24 mouse cellular contexts compared by ENCODE assay signal in the genomic region with DNA sequence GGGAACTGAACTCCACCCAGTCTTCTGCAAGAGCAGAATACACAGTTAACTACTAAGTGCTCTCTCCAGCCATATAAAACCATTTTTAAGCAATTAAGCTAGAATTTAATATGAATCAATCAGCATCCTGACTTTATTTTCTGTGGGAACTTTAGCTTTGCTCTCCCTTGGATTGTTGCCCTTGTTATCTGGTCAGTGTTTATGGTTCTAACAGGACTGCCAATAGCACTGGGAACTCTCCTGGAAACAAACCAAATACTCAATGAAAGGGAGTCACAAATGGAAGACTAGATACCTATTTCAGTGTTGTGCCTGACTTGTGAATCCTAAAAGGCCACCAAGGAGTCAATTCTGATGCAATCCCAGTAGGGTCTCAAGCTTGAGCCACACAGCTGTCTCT. TPM values are rescaled to one million over a fixed set of nuclear protein-coding genes. Genes with fewer than 3 reads are reported as not detected.
DNase-seq lines count a peak whose midpoint lies in the region; ATAC-seq and TF ChIP-seq lines count a peak whose summit lies in the region.
"Had no signal": no experiment of that assay in that cellular context is flagged by ENCODE, and none has a peak within 500 bp of the region (broad histone marks: within the 10 kb centered on the region; RNA-seq: fewer than 3 reads in every experiment).

No protein-coding gene starts in this region.

- H3K9ac ChIP-seq in liver, adult 2 months (ENCODE audit: low read depth, low read length): no peak overlapping the region
- H3K9ac ChIP-seq in liver, postnatal 0 days (replicated peaks): no peak overlapping the region
- no peak overlapping the region for H3K9ac ChIP-seq in liver, embryonic 13.5 days
- H3K9ac ChIP-seq in liver, embryonic 12.5 days: no peak overlapping the region
- H3K9ac ChIP-seq: embryonic facial prominence, embryonic 12.5 days; forebrain, embryonic 13.5 days; forebrain, embryonic 15.5 days had no signal

- ATAC-seq in liver, postnatal 0 days: no peak
- no peak for ATAC-seq in liver, embryonic 13.5 days (ENCODE audit: low read depth)
- ATAC-seq in liver, embryonic 12.5 days: no peak
- ATAC-seq: activated CD4-positive, CD25-positive, alpha-beta regulatory T cell, adult 4 months; CD4-positive, CD25-positive, alpha-beta regulatory T cell, adult 4 months; forebrain, embryonic 13.5 days; forebrain, embryonic 15.5 days; Patski had no signal

- TF ChIP-seq CTCF in liver, adult 2 months (IDR thresholded peaks at IDR 0.05; ENCODE audit: low read depth, low read length): no peak
- no peak for TF ChIP-seq CTCF in liver, postnatal 0 days (IDR thresholded peaks at IDR 0.05; ENCODE audit: low read depth)
- TF ChIP-seq CTCF in lung, adult 2 months (IDR thresholded peaks at IDR 0.05; ENCODE audit: insufficient read depth, low read length): no peak

- TF ChIP-seq POLR2A in liver, adult 2 months (IDR thresholded peaks at IDR 0.05; ENCODE audit: extremely low read depth, insufficient read depth, low read length): no peak
- no peak for TF ChIP-seq POLR2A in lung, adult 2 months (IDR thresholded peaks at IDR 0.05; ENCODE audit: borderline replicate concordance, extremely low read depth, low read depth, low read length)

- H3K4me2 ChIP-seq in liver, postnatal 0 days (ENCODE audit: low read depth, low read length): no peak overlapping the region
- H3K4me2 ChIP-seq in liver, embryonic 13.5 days: no peak overlapping the region
- no peak overlapping the region for H3K4me2 ChIP-seq in liver, embryonic 12.5 days
- H3K4me2 ChIP-seq: embryonic facial prominence, embryonic 12.5 days; forebrain, embryonic 13.5 days; forebrain, embryonic 15.5 days had no signal

- peaks cover 27% of the 10 kb centered on the region for H3K4me1 ChIP-seq in liver, adult 2 months (ENCODE audit: control insufficient read depth, insufficient read depth, low read length)
- H3K4me1 ChIP-seq in liver, postnatal 0 days (ENCODE audit: insufficient read depth): peaks cover 9% of the 10 kb centered on the region
- peaks cover 43% of the 10 kb centered on the region for H3K4me1 ChIP-seq in liver, embryonic 13.5 days (replicated peaks)
- peaks cover 44% of the 10 kb centered on the region for H3K4me1 ChIP-seq in liver, embryonic 12.5 days
- peaks cover 9% of the 10 kb centered on the region for H3K4me1 ChIP-seq in lung, adult 2 months (ENCODE audit: control insufficient read depth, insufficient read depth, low read length)
- H3K4me1 ChIP-seq: embryonic facial prominence, embryonic 10.5 days; embryonic facial prominence, embryonic 12.5 days; forebrain, embryonic 13.5 days; forebrain, embryonic 15.5 days had no signal

- no peak overlapping the region for H3K4me3 ChIP-seq in liver, adult 2 months (ENCODE audit: insufficient read depth, low read depth, low read length)
- no peak overlapping the region for H3K4me3 ChIP-seq in liver, postnatal 0 days (ENCODE audit: low read depth, low read length)
- H3K4me3 ChIP-seq in liver, embryonic 13.5 days (replicated peaks): no peak overlapping the region
- H3K4me3 ChIP-seq in liver, embryonic 12.5 days: no peak overlapping the region
- H3K4me3 ChIP-seq in lung, adult 2 months (replicated peaks; ENCODE audit: extremely low read depth, low read depth, low read length): no peak overlapping the region
- H3K4me3 ChIP-seq: embryonic facial prominence, embryonic 10.5 days; embryonic facial prominence, embryonic 12.5 days; forebrain, embryonic 13.5 days; forebrain, embryonic 15.5 days had no signal

- peak overlapping the region; percentile 99 for H3K27ac ChIP-seq in liver, adult 2 months (replicated peaks; ENCODE audit: insufficient read depth, low read depth, low read length)
- no peak overlapping the region for H3K27ac ChIP-seq in liver, postnatal 0 days (ENCODE audit: low read depth)
- H3K27ac ChIP-seq in liver, embryonic 13.5 days: peak overlapping the region; percentile 34; the same call in 1 of the 2 replicates
- no peak overlapping the region for H3K27ac ChIP-seq in liver, embryonic 12.5 days
- H3K27ac ChIP-seq: embryonic facial prominence, embryonic 10.5 days; embryonic facial prominence, embryonic 12.5 days; forebrain, embryonic 13.5 days; forebrain, embryonic 15.5 days had no signal

- peak; percentile 87 for DNase-seq in liver, adult 2 months (ENCODE audit: extremely low read depth, low read depth, low spot score)
- no peak for DNase-seq in liver, postnatal 0 days
- DNase-seq in liver, embryonic 13.5 days: no peak
- DNase-seq in lung, postnatal 25 days (ENCODE audit: low spot score): peak; percentile 17
- no peak for DNase-seq in lung, adult 2 months
- DNase-seq: adrenal gland, adult 8-10 months; adrenal gland, postnatal 14 days; adrenal gland, postnatal 36 days; B cell, adult 2 months; cerebellum, adult 11-12 months; cerebellum, adult 2 months; cerebellum, adult 9-10 months; cerebellum, postnatal 10 days; cerebellum, postnatal 25 days had no signal

- peaks cover 28% of the 10 kb centered on the region for H3K36me3 ChIP-seq in liver, adult 2 months (ENCODE audit: control insufficient read depth, insufficient read depth, low read length)
- H3K36me3 ChIP-seq in liver, postnatal 0 days (replicated peaks; ENCODE audit: insufficient read depth, low read length): no peaks in the 10 kb centered on the region
- no peaks in the 10 kb centered on the region for H3K36me3 ChIP-seq in liver, embryonic 13.5 days
- H3K36me3 ChIP-seq in liver, embryonic 12.5 days: no peaks in the 10 kb centered on the region
- H3K36me3 ChIP-seq: embryonic facial prominence, embryonic 10.5 days; embryonic facial prominence, embryonic 12.5 days; forebrain, embryonic 15.5 days; G1E had no signal

- peaks cover 14% of the 10 kb centered on the region; the same call in 1 of the 2 replicates for H3K79me2 ChIP-seq in liver, adult 2 months (ENCODE audit: control insufficient read depth, insufficient read depth, low read length)

- H3K9me3 ChIP-seq in liver, postnatal 0 days (ENCODE audit: low read length): no peaks in the 10 kb centered on the region
- no peaks in the 10 kb centered on the region for H3K9me3 ChIP-seq in liver, embryonic 13.5 days (replicated peaks)
- H3K9me3 ChIP-seq in liver, embryonic 12.5 days (replicated peaks): no peaks in the 10 kb centered on the region
- H3K9me3 ChIP-seq: embryonic facial prominence, embryonic 10.5 days; embryonic facial prominence, embryonic 12.5 days; forebrain, embryonic 13.5 days; forebrain, embryonic 15.5 days; G1E had no signal

- TF ChIP-seq EP300 in liver, postnatal 0 days (IDR thresholded peaks at IDR 0.05; ENCODE audit: low read depth): no peak

- no peaks in the 10 kb centered on the region for H3K27me3 ChIP-seq in liver, adult 2 months (ENCODE audit: control insufficient read depth, insufficient read depth, low read length)
- H3K27me3 ChIP-seq in liver, postnatal 0 days (ENCODE audit: insufficient read depth, low read length): no peaks in the 10 kb centered on the region
- no peaks in the 10 kb centered on the region for H3K27me3 ChIP-seq in liver, embryonic 13.5 days
- H3K27me3 ChIP-seq in liver, embryonic 12.5 days (replicated peaks): no peaks in the 10 kb centered on the region
- H3K27me3 ChIP-seq: CH12.LX; embryonic facial prominence, embryonic 12.5 days; forebrain, embryonic 13.5 days; forebrain, embryonic 15.5 days had no signal

RNA-seq across cellular contexts. Expression of gene Cmah, which starts 12.7 kb away (rescaled TPM):
- 35.2 and 49.3 TPM in 2 replicates for total RNA-seq in liver, adult 2 months (2014; rRNA removed)
- 11.8 and 12.6 TPM in 2 replicates for polyA plus RNA-seq in liver, adult 2 months (2012; rRNA removed)
- 2.8 and 3.7 TPM in 2 replicates for polyA plus RNA-seq in liver, postnatal 0 days (2015; fragmentation: Nextera tagmentation; extraction: Ambion mirVana)
- polyA plus RNA-seq in liver, embryonic 13.5 days (2015; fragmentation: Nextera tagmentation; extraction: Ambion mirVana): 1.0 and 1.1 TPM in 2 replicates
- 1.9 and 2.2 TPM in 2 replicates for polyA plus RNA-seq in liver, embryonic 12.5 days (2016; fragmentation: Nextera tagmentation; extraction: Ambion mirVana)
- 2.7 and 3.5 TPM in 2 replicates for polyA plus RNA-seq in lung, adult 2 months (2012; rRNA removed)
- polyA plus RNA-seq: G1E had no signal

RNA-seq across cellular contexts. Expression of gene Carmil1, which starts 59.3 kb away (rescaled TPM):
- 4.6 and 7.7 TPM in 2 replicates for total RNA-seq in liver, adult 2 months (2014; rRNA removed)
- polyA plus RNA-seq in liver, adult 2 months (2012; rRNA removed): 1.8 and 2.9 TPM in 2 replicates
- 5.9 and 6.5 TPM in 2 replicates for polyA plus RNA-seq in liver, postnatal 0 days (2015; fragmentation: Nextera tagmentation; extraction: Ambion mirVana)
- 5.5 and 7.9 TPM in 2 replicates for polyA plus RNA-seq in liver, embryonic 13.5 days (2015; fragmentation: Nextera tagmentation; extraction: Ambion mirVana)
- polyA plus RNA-seq in liver, embryonic 12.5 days (2016; fragmentation: Nextera tagmentation; extraction: Ambion mirVana): 9.9 and 10.7 TPM in 2 replicates
- polyA plus RNA-seq in lung, adult 2 months (2012; rRNA removed): 9.5 and 17.3 TPM in 2 replicates

Comparison
In these comparisons a context has a peak if more than half of its experiments do, and no peak if none do; other contexts are left out.
1. DNase-seq: peak in liver, adult 2 months (single experiment) and lung, postnatal 25 days (single experiment); none in liver, postnatal 0 days (single experiment), liver, embryonic 13.5 days (single experiment) and lung, adult 2 months (single experiment).
2. H3K27ac ChIP-seq: peak in liver, adult 2 months (single experiment) and liver, embryonic 13.5 days (single experiment); none in liver, postnatal 0 days (single experiment) and liver, embryonic 12.5 days (single experiment).